Mouse (Mus musculus): Measurements from ENCODE around the gene Khsrp. TPM values are rescaled to one million over a fixed set of nuclear protein-coding genes. Genes with fewer than 3 reads are reported as not detected.

Khsrp gene
- total and polyA plus RNA-seq, 2 experiments from 2014 or later, result 31.6 to 73.6 TPM

- WGBS, result 2% methylated on average over 25 of the region's 25 CpGs
- Histone ChIP-seq H3K9ac (replicated peaks; ENCODE audit: low read length, poor library complexity, severe bottlenecking) (peak overlapping the region; percentile 81), H3K4me2 (ENCODE audit: low read depth, low read length, poor library complexity, severe bottlenecking) (peak overlapping the region; percentile 77), H3K9me3 (ENCODE audit: low read length) (no peaks in the 10 kb centered on the region), H3K4me1 (ENCODE audit: insufficient read depth, low read length) (peaks cover 5% of the 10 kb centered on the region; the same call in 1 of the 2 replicates), H3K36me3 (ENCODE audit: insufficient read depth, low read length) (peaks cover 22% of the 10 kb centered on the region), H3K27ac (ENCODE audit: low read depth, low read length) (peak overlapping the region; percentile 85), H3K4me3 (ENCODE audit: low read depth, low read length) (peak overlapping the region; percentile 78), H3K27me3 (ENCODE audit: insufficient read depth, low read length) (no peaks in the 10 kb centered on the region)
- DNase-seq (ENCODE audit: low spot score) (peak; percentile 95), ATAC-seq (ENCODE audit: low FRiP score) (peak; percentile 90)
- no peak; the same call in 1 of the 2 replicates for TF ChIP-seq CTCF (IDR thresholded peaks at IDR 0.05)
These were observed 41.7 kb downstream of the Khsrp start for GRCm38 (mm10) chr17:56989467-56990114.

- H3K4me1 ChIP-seq (ENCODE audit: insufficient read depth, low read length), result peaks cover 5% of the 10 kb centered on the region; the same call in 1 of the 2 replicates
- TF ChIP-seq CTCF (IDR thresholded peaks at IDR 0.05), result peak; percentile 50
- DNase-seq (ENCODE audit: low spot score) (no peak), ATAC-seq (ENCODE audit: low FRiP score) (no peak)
- peak overlapping the region; percentile 77 for H3K4me2 ChIP-seq (ENCODE audit: low read depth, low read length, poor library complexity, severe bottlenecking)
- no peaks in the 10 kb centered on the region for H3K27me3 ChIP-seq (ENCODE audit: insufficient read depth, low read length)
- peak overlapping the region; percentile 85 for H3K27ac ChIP-seq (ENCODE audit: low read depth, low read length)
- peak overlapping the region; percentile 81; the same call in 1 of the 2 replicates for H3K9ac ChIP-seq (replicated peaks; ENCODE audit: low read length, poor library complexity, severe bottlenecking)
- H3K4me3 ChIP-seq (ENCODE audit: low read depth, low read length), result peak overlapping the region; percentile 78
- H3K9me3 ChIP-seq (ENCODE audit: low read length), result no peaks in the 10 kb centered on the region
- H3K36me3 ChIP-seq (ENCODE audit: insufficient read depth, low read length), result peaks cover 18% of the 10 kb centered on the region
- WGBS, result 64% methylated on average over 7 of the region's 7 CpGs
These were observed 42.3 kb downstream of the Khsrp start for GRCm38 (mm10) chr17:56988921-56989430.

GRCm38 (mm10) chr17:56988441-56988840 lies 42.9 kb downstream of the Khsrp start:
- peaks cover 5% of the 10 kb centered on the region; the same call in 1 of the 2 replicates for H3K4me1 ChIP-seq (ENCODE audit: insufficient read depth, low read length)
- WGBS, result 86% methylated on average over 7 of the region's 7 CpGs
- peaks cover 13% of the 10 kb centered on the region for H3K36me3 ChIP-seq (ENCODE audit: insufficient read depth, low read length)
- H3K27ac ChIP-seq (ENCODE audit: low read depth, low read length), result no peak overlapping the region
- no peak overlapping the region for H3K4me2 ChIP-seq (ENCODE audit: low read depth, low read length, poor library complexity, severe bottlenecking)
- no peak overlapping the region for H3K9ac ChIP-seq (replicated peaks; ENCODE audit: low read length, poor library complexity, severe bottlenecking)
- H3K4me3 ChIP-seq (ENCODE audit: low read depth, low read length), result no peak overlapping the region
- no peaks in the 10 kb centered on the region for H3K27me3 ChIP-seq (ENCODE audit: insufficient read depth, low read length)
- peak; percentile 52; the same call in 1 of the 2 replicates for TF ChIP-seq CTCF (IDR thresholded peaks at IDR 0.05)
- ATAC-seq (ENCODE audit: low FRiP score), result no peak
- no peak for DNase-seq (ENCODE audit: low spot score)
- H3K9me3 ChIP-seq (ENCODE audit: low read length), result no peaks in the 10 kb centered on the region

- Histone ChIP-seq H3K9ac (replicated peaks; ENCODE audit: low read length, poor library complexity, severe bottlenecking) (no peak overlapping the region), H3K27me3 (ENCODE audit: insufficient read depth, low read length) (no peaks in the 10 kb centered on the region), H3K27ac (ENCODE audit: low read depth, low read length) (no peak overlapping the region), H3K4me1 (ENCODE audit: insufficient read depth, low read length) (peaks cover 4% of the 10 kb centered on the region; the same call in 1 of the 2 replicates), H3K4me2 (ENCODE audit: low read depth, low read length, poor library complexity, severe bottlenecking) (no peak overlapping the region), H3K36me3 (ENCODE audit: insufficient read depth, low read length) (no peaks in the 10 kb centered on the region), H3K4me3 (ENCODE audit: low read depth, low read length) (no peak overlapping the region), H3K9me3 (ENCODE audit: low read length) (no peaks in the 10 kb centered on the region)
- TF ChIP-seq CTCF (IDR thresholded peaks at IDR 0.05), result no peak
- DNase-seq (ENCODE audit: low spot score) (no peak), ATAC-seq (ENCODE audit: low FRiP score) (no peak)
- 85% methylated on average over 3 of the region's 3 CpGs for WGBS
These were observed 45.1 kb downstream of the Khsrp start for GRCm38 (mm10) chr17:56986105-56986805.

- Histone ChIP-seq H3K36me3 (ENCODE audit: insufficient read depth, low read length) (no peaks in the 10 kb centered on the region), H3K4me3 (ENCODE audit: low read depth, low read length) (no peak overlapping the region), H3K9ac (replicated peaks; ENCODE audit: low read length, poor library complexity, severe bottlenecking) (no peak overlapping the region), H3K27ac (ENCODE audit: low read depth, low read length) (no peak overlapping the region), H3K27me3 (ENCODE audit: insufficient read depth, low read length) (no peaks in the 10 kb centered on the region), H3K4me2 (ENCODE audit: low read depth, low read length, poor library complexity, severe bottlenecking) (no peak overlapping the region), H3K9me3 (ENCODE audit: low read length) (no peaks in the 10 kb centered on the region), H3K4me1 (ENCODE audit: insufficient read depth, low read length) (no peaks in the 10 kb centered on the region)
- no peak for ATAC-seq (ENCODE audit: low FRiP score)
- WGBS, result 88% methylated on average over 3 of the region's 3 CpGs
- no peak for TF ChIP-seq CTCF (IDR thresholded peaks at IDR 0.05)
- no peak for DNase-seq (ENCODE audit: low spot score)
These were observed 45.7 kb downstream of the Khsrp start for GRCm38 (mm10) chr17:56985656-56986055.

GRCm38 (mm10) chr17:56984886-56985285 lies 46.4 kb downstream of the Khsrp start:
- Histone ChIP-seq H3K36me3 (ENCODE audit: insufficient read depth, low read length) (no peaks in the 10 kb centered on the region), H3K4me2 (ENCODE audit: low read depth, low read length, poor library complexity, severe bottlenecking) (no peak overlapping the region), H3K9ac (replicated peaks; ENCODE audit: low read length, poor library complexity, severe bottlenecking) (no peak overlapping the region), H3K27me3 (ENCODE audit: insufficient read depth, low read length) (no peaks in the 10 kb centered on the region), H3K4me1 (ENCODE audit: insufficient read depth, low read length) (no peaks in the 10 kb centered on the region), H3K27ac (ENCODE audit: low read depth, low read length) (no peak overlapping the region), H3K9me3 (ENCODE audit: low read length) (no peaks in the 10 kb centered on the region), H3K4me3 (ENCODE audit: low read depth, low read length) (no peak overlapping the region)
- no peak for TF ChIP-seq CTCF (IDR thresholded peaks at IDR 0.05)
- DNase-seq (ENCODE audit: low spot score), result no peak
- 87% methylated on average over 9 of the region's 9 CpGs for WGBS
- no peak for ATAC-seq (ENCODE audit: low FRiP score)
